Mouse (Mus musculus): Measurements from ENCODE around the gene Capn9.

- TF ChIP-seq CTCF (IDR thresholded peaks at IDR 0.05; ENCODE audit: control insufficient read depth, insufficient read depth, low read length) = no peak
- no peak for TF ChIP-seq POLR2A (IDR thresholded peaks at IDR 0.05; ENCODE audit: borderline replicate concordance, control insufficient read depth, low read depth, low read length)
Observed at GRCm38 (mm10) chr8:124630891-124631290, 55.0 kb downstream of the Capn9 start.
